13 mouse cellular contexts compared by ENCODE assay signal in the genomic region with DNA sequence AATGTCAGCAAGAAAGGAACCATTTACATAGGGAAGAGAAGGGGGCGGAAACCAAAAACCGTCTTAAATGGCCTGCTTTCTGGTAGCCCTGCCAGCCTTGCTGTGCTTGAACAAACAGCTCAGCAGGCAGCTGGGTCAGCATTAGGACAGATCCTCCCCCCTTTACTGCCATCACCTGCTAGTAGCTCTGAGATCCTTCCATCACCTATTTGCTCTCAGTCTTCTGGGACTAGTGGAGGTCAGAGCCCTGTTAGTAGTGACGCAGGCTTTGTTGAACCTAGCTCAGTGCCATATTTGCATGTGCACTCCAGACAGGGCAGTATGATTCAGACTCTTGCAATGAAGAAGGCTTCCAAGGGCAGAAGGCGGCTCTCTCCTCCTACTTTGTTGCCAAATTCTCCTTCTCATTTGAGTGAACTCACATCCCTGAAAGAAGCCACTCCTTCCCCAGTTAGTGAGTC. TPM values are rescaled to one million over a fixed set of nuclear protein-coding genes. Genes with fewer than 3 reads are reported as not detected.
DNase-seq lines count a peak whose midpoint lies in the region; ATAC-seq lines count a peak whose summit lies in the region.
"Had no signal": no experiment of that assay in that cellular context is flagged by ENCODE, and none has a peak within 500 bp of the region (broad histone marks: within the 10 kb centered on the region; RNA-seq: fewer than 3 reads in every experiment).

No protein-coding gene starts in this region.

- no peak overlapping the region for H3K27ac ChIP-seq in heart, embryonic 11.5 days (ENCODE audit: low read depth, low read length)
- peak overlapping the region; percentile 8 for H3K27ac ChIP-seq in forebrain, embryonic 16.5 days (ENCODE audit: low read length)
- H3K27ac ChIP-seq: embryonic facial prominence, embryonic 13.5 days; limb, embryonic 13.5 days had no signal

- no peaks in the 10 kb centered on the region for H3K27me3 ChIP-seq in heart, embryonic 11.5 days (ENCODE audit: control insufficient read depth, insufficient read depth, low read length)
- H3K27me3 ChIP-seq in forebrain, embryonic 16.5 days (replicated peaks; ENCODE audit: control insufficient read depth, insufficient read depth, low read length): no peaks in the 10 kb centered on the region
- H3K27me3 ChIP-seq: embryonic facial prominence, embryonic 13.5 days; limb, embryonic 13.5 days; megakaryocyte, embryonic 14.5 days had no signal

- H3K9ac ChIP-seq in heart, embryonic 11.5 days (ENCODE audit: low read depth, low read length): no peak overlapping the region
- H3K9ac ChIP-seq in forebrain, embryonic 16.5 days (replicated peaks; ENCODE audit: low read depth, low read length): no peak overlapping the region
- H3K9ac ChIP-seq: embryonic facial prominence, embryonic 13.5 days; limb, embryonic 13.5 days had no signal

- H3K9me3 ChIP-seq in heart, embryonic 11.5 days (replicated peaks; ENCODE audit: control insufficient read depth, low read length): no peaks in the 10 kb centered on the region
- H3K9me3 ChIP-seq in forebrain, embryonic 16.5 days (ENCODE audit: control insufficient read depth, low read length): no peaks in the 10 kb centered on the region
- H3K9me3 ChIP-seq: embryonic facial prominence, embryonic 13.5 days; limb, embryonic 13.5 days; megakaryocyte, embryonic 14.5 days had no signal

- no peak overlapping the region for H3K4me2 ChIP-seq in heart, embryonic 11.5 days
- no peak overlapping the region for H3K4me2 ChIP-seq in forebrain, embryonic 16.5 days (ENCODE audit: low read length)
- H3K4me2 ChIP-seq: embryonic facial prominence, embryonic 13.5 days; limb, embryonic 13.5 days had no signal

- peak; percentile 94 for DNase-seq in heart, adult 11 months
- DNase-seq in 3T3-L1 (ENCODE audit: low read depth, low spot score): peak; percentile 89
- DNase-seq in adrenal gland, adult 8-10 months: peak; percentile 75
- DNase-seq in testis, postnatal 14 days (ENCODE audit: low spot score): no peak
- DNase-seq in gastrocnemius, adult 8-10 months (ENCODE audit: low spot score in 2 of 2): no peak
- no peak for DNase-seq in cerebellum, adult 8-10 months
- DNase-seq: kidney, postnatal 10 days had no signal

- H3K4me1 ChIP-seq in heart, embryonic 11.5 days (ENCODE audit: control insufficient read depth, insufficient read depth, low read length): no peaks in the 10 kb centered on the region
- peaks cover 18% of the 10 kb centered on the region for H3K4me1 ChIP-seq in forebrain, embryonic 16.5 days (replicated peaks; ENCODE audit: control insufficient read depth, insufficient read depth, low read length)
- H3K4me1 ChIP-seq: embryonic facial prominence, embryonic 13.5 days; limb, embryonic 13.5 days had no signal

- no peak overlapping the region for H3K4me3 ChIP-seq in heart, embryonic 11.5 days (ENCODE audit: low read depth, low read length)
- no peak overlapping the region for H3K4me3 ChIP-seq in forebrain, embryonic 16.5 days (replicated peaks; ENCODE audit: low read length)
- H3K4me3 ChIP-seq: embryonic facial prominence, embryonic 13.5 days; limb, embryonic 13.5 days; megakaryocyte, embryonic 14.5 days had no signal

- H3K36me3 ChIP-seq in heart, embryonic 11.5 days (ENCODE audit: control insufficient read depth, insufficient read depth, low read length): peaks cover 13% of the 10 kb centered on the region
- H3K36me3 ChIP-seq in forebrain, embryonic 16.5 days (ENCODE audit: control insufficient read depth, insufficient read depth): peaks cover 5% of the 10 kb centered on the region; the same call in 1 of the 2 replicates

- WGBS in heart, embryonic 11.5 days (ENCODE audit: insufficient replicate concordance): 81% methylated on average over 4 of the region's 4 CpGs
- WGBS in forebrain, embryonic 16.5 days: 29% methylated on average over 4 of the region's 4 CpGs

- no peak for ATAC-seq in heart, embryonic 11.5 days (replicated peaks; ENCODE audit: insufficient number of reproducible peaks, low FRiP score, low TSS enrichment)
- peak; percentile 85 for ATAC-seq in forebrain, embryonic 16.5 days
- ATAC-seq: CD4-positive, CD25-positive, alpha-beta regulatory T cell, adult 4 months had no signal

RNA-seq across cellular contexts. Expression of a gene that starts 33.0 kb away (rescaled TPM):
- polyA plus RNA-seq in heart, embryonic 11.5 days (2014; fragmentation: Nextera tagmentation; extraction: Ambion mirVana): 147 and 150 TPM in 2 replicates
- total RNA-seq in adrenal gland, adult 8-10 months (2022): 100 to 1,000 TPM; 128 to 166 (median 148) TPM
- polyA plus RNA-seq in forebrain, embryonic 16.5 days (2015; fragmentation: Nextera tagmentation; extraction: Ambion mirVana): 161 and 168 TPM in 2 replicates
- total RNA-seq in gastrocnemius, adult 8-10 months (2022): 10 to 100 TPM; 56.7 to 77.4 (median 71.4) TPM

RNA-seq across cellular contexts. Expression of a gene that starts 33.5 kb away (rescaled TPM):
- 14.1 and 18.0 TPM in 2 replicates for polyA plus RNA-seq in heart, embryonic 11.5 days (2014; fragmentation: Nextera tagmentation; extraction: Ambion mirVana)
- 10 to 100 TPM; 44.9 to 78.1 (median 58.6) TPM for total RNA-seq in adrenal gland, adult 8-10 months (2022)
- polyA plus RNA-seq in forebrain, embryonic 16.5 days (2015; fragmentation: Nextera tagmentation; extraction: Ambion mirVana): 22.6 and 24.6 TPM in 2 replicates
- 10 to 100 TPM; 29.8 to 38.9 (median 33.9) TPM for total RNA-seq in gastrocnemius, adult 8-10 months (2022)

Comparison
In these comparisons a context has a peak if more than half of its experiments do, and no peak if none do; other contexts are left out.
1. DNase-seq: peak in heart, adult 11 months (single experiment), 3T3-L1 (single experiment) and adrenal gland, adult 8-10 months (single experiment); none in testis, postnatal 14 days (single experiment), gastrocnemius, adult 8-10 months (0 of 2) and cerebellum, adult 8-10 months (single experiment).